Comparison of ENCODE assay signal across 24 mouse cellular contexts in genomic region chr2:84537957-84538356, GRCm38 (mm10).
A peak's percentile ranks its signal among the peaks of the same experiment; 100 is the strongest.
DNase-seq lines count a peak whose midpoint lies in the region; ATAC-seq and TF ChIP-seq lines count a peak whose summit lies in the region.
"Had no signal": no experiment of that assay in that cellular context is flagged by ENCODE, and none has a peak within 500 bp of the region (broad histone marks: within the 10 kb centered on the region; RNA-seq: fewer than 3 reads in every experiment).

No protein-coding gene starts in this region.

- no peaks in the 10 kb centered on the region for H3K9me3 ChIP-seq in forebrain, postnatal 0 days (ENCODE audit: low read length)
- H3K9me3 ChIP-seq in forebrain, embryonic 12.5 days: no peaks in the 10 kb centered on the region
- no peaks in the 10 kb centered on the region for H3K9me3 ChIP-seq in hindbrain, postnatal 0 days (ENCODE audit: low read length)
- no peaks in the 10 kb centered on the region for H3K9me3 ChIP-seq in hindbrain, embryonic 14.5 days (ENCODE audit: control insufficient read depth, low read length)
- no peaks in the 10 kb centered on the region for H3K9me3 ChIP-seq in neural tube, embryonic 15.5 days (replicated peaks)
- H3K9me3 ChIP-seq: embryonic facial prominence, embryonic 12.5 days; embryonic facial prominence, embryonic 15.5 days; forebrain, embryonic 15.5 days; hindbrain, embryonic 10.5 days; hindbrain, embryonic 15.5 days had no signal

- no peaks in the 10 kb centered on the region for H3K27me3 ChIP-seq in forebrain, postnatal 0 days (ENCODE audit: insufficient read depth, low read length)
- H3K27me3 ChIP-seq in forebrain, embryonic 12.5 days: no peaks in the 10 kb centered on the region
- H3K27me3 ChIP-seq in hindbrain, postnatal 0 days (ENCODE audit: insufficient read depth, low read length): no peaks in the 10 kb centered on the region
- no peaks in the 10 kb centered on the region for H3K27me3 ChIP-seq in hindbrain, embryonic 14.5 days (ENCODE audit: control insufficient read depth, insufficient read depth, low read length)
- H3K27me3 ChIP-seq in neural tube, embryonic 15.5 days (replicated peaks): no peaks in the 10 kb centered on the region
- H3K27me3 ChIP-seq: embryonic facial prominence, embryonic 12.5 days; embryonic facial prominence, embryonic 15.5 days; forebrain, embryonic 15.5 days; hindbrain, embryonic 15.5 days had no signal

- TF ChIP-seq CTCF in forebrain, postnatal 0 days (IDR thresholded peaks at IDR 0.05; ENCODE audit: low read depth): no peak
- TF ChIP-seq CTCF in hindbrain, postnatal 0 days (IDR thresholded peaks at IDR 0.05; ENCODE audit: low read depth): no peak

- no peak overlapping the region for H3K4me2 ChIP-seq in forebrain, postnatal 0 days (ENCODE audit: low read depth)
- no peak overlapping the region for H3K4me2 ChIP-seq in forebrain, embryonic 12.5 days
- no peak overlapping the region for H3K4me2 ChIP-seq in hindbrain, postnatal 0 days (ENCODE audit: low read depth, low read length)
- no peak overlapping the region for H3K4me2 ChIP-seq in hindbrain, embryonic 14.5 days (replicated peaks)
- H3K4me2 ChIP-seq in neural tube, embryonic 15.5 days: no peak overlapping the region
- H3K4me2 ChIP-seq: embryonic facial prominence, embryonic 12.5 days; embryonic facial prominence, embryonic 15.5 days; forebrain, embryonic 15.5 days; heart, embryonic 11.5 days; hindbrain, embryonic 15.5 days had no signal

- no peak overlapping the region for H3K27ac ChIP-seq in forebrain, postnatal 0 days (ENCODE audit: low read depth, low read length)
- no peak overlapping the region for H3K27ac ChIP-seq in forebrain, embryonic 12.5 days
- no peak overlapping the region for H3K27ac ChIP-seq in hindbrain, postnatal 0 days
- no peak overlapping the region for H3K27ac ChIP-seq in hindbrain, embryonic 14.5 days
- no peak overlapping the region for H3K27ac ChIP-seq in neural tube, embryonic 15.5 days (replicated peaks)
- H3K27ac ChIP-seq: embryonic facial prominence, embryonic 12.5 days; embryonic facial prominence, embryonic 15.5 days; forebrain, embryonic 15.5 days; hindbrain, embryonic 10.5 days; hindbrain, embryonic 15.5 days had no signal

- intact Hi-C loops in heart, postnatal 25 days (cut with DNase I): no loop called here

- peak; percentile 23; the same call in 1 of the 2 replicates for ATAC-seq in forebrain, postnatal 0 days
- no peak for ATAC-seq in forebrain, embryonic 12.5 days (ENCODE audit: low FRiP score)
- peak; percentile 71; the same call in 1 of the 2 replicates for ATAC-seq in hindbrain, postnatal 0 days
- ATAC-seq in hindbrain, embryonic 14.5 days (ENCODE audit: low FRiP score): no peak
- peak; percentile 81 for ATAC-seq in neural tube, embryonic 15.5 days (ENCODE audit: low FRiP score)
- ATAC-seq: activated CD4-positive, CD25-positive, alpha-beta regulatory T cell, adult 4 months; forebrain, embryonic 15.5 days; inflammation-experienced regulatory T-cells, adult 6 months; intestine, embryonic 16.5 days had no signal

- 81% methylated on average over 4 of the region's 4 CpGs for WGBS in forebrain, postnatal 0 days
- 83% methylated on average over 4 of the region's 4 CpGs for WGBS in forebrain, embryonic 12.5 days
- 78% methylated on average over 4 of the region's 4 CpGs for WGBS in hindbrain, postnatal 0 days
- 79% methylated on average over 4 of the region's 4 CpGs for WGBS in hindbrain, embryonic 14.5 days
- 59% methylated on average over 4 of the region's 4 CpGs for WGBS in neural tube, embryonic 15.5 days

- no peak for DNase-seq in forebrain, postnatal 0 days
- DNase-seq in hindbrain, postnatal 0 days (ENCODE audit: low spot score): peak; percentile 22
- no peak for DNase-seq in hindbrain, embryonic 14.5 days (ENCODE audit: low spot score)
- DNase-seq in neural tube, embryonic 10.5 days (ENCODE audit: extremely low spot score, low spot score): no peak
- DNase-seq in heart, postnatal 25 days (ENCODE audit: low spot score): no peak
- no peak for DNase-seq in testis, postnatal 14 days (ENCODE audit: low spot score)
- DNase-seq: adrenal gland, adult 8-10 months; adrenal gland, postnatal 25 days; cerebellum, adult 18-20 months; cerebellum, adult 9-10 months; cerebellum, postnatal 14 days; gastrocnemius, postnatal 25 days; heart, postnatal 36 days had no signal

- H3K4me3 ChIP-seq in forebrain, postnatal 0 days (ENCODE audit: low read depth, low read length): no peak overlapping the region
- H3K4me3 ChIP-seq in forebrain, embryonic 12.5 days (replicated peaks): no peak overlapping the region
- H3K4me3 ChIP-seq in hindbrain, postnatal 0 days (ENCODE audit: low read length): no peak overlapping the region
- H3K4me3 ChIP-seq in hindbrain, embryonic 14.5 days (replicated peaks; ENCODE audit: low read length): no peak overlapping the region
- H3K4me3 ChIP-seq in neural tube, embryonic 15.5 days (replicated peaks): no peak overlapping the region
- H3K4me3 ChIP-seq: embryonic facial prominence, embryonic 12.5 days; embryonic facial prominence, embryonic 15.5 days; forebrain, embryonic 15.5 days; hindbrain, embryonic 10.5 days; hindbrain, embryonic 15.5 days had no signal

- H3K4me1 ChIP-seq in forebrain, postnatal 0 days (ENCODE audit: insufficient read depth): no peaks in the 10 kb centered on the region
- H3K4me1 ChIP-seq in forebrain, embryonic 12.5 days: no peaks in the 10 kb centered on the region
- H3K4me1 ChIP-seq in hindbrain, postnatal 0 days (ENCODE audit: insufficient read depth, low read length): no peaks in the 10 kb centered on the region
- H3K4me1 ChIP-seq in hindbrain, embryonic 14.5 days (replicated peaks; ENCODE audit: control insufficient read depth, insufficient read depth, low read length): no peaks in the 10 kb centered on the region
- no peaks in the 10 kb centered on the region for H3K4me1 ChIP-seq in neural tube, embryonic 15.5 days
- H3K4me1 ChIP-seq: embryonic facial prominence, embryonic 12.5 days; embryonic facial prominence, embryonic 15.5 days; forebrain, embryonic 15.5 days; hindbrain, embryonic 10.5 days; hindbrain, embryonic 15.5 days had no signal

- H3K36me3 ChIP-seq in forebrain, postnatal 0 days (ENCODE audit: insufficient read depth): no peaks in the 10 kb centered on the region
- no peaks in the 10 kb centered on the region for H3K36me3 ChIP-seq in forebrain, embryonic 12.5 days (replicated peaks)
- H3K36me3 ChIP-seq in hindbrain, postnatal 0 days (ENCODE audit: insufficient read depth, low read length): no peaks in the 10 kb centered on the region
- no peaks in the 10 kb centered on the region for H3K36me3 ChIP-seq in hindbrain, embryonic 14.5 days (replicated peaks; ENCODE audit: control insufficient read depth, insufficient read depth)
- no peaks in the 10 kb centered on the region for H3K36me3 ChIP-seq in neural tube, embryonic 15.5 days
- H3K36me3 ChIP-seq: embryonic facial prominence, embryonic 12.5 days; embryonic facial prominence, embryonic 15.5 days; forebrain, embryonic 15.5 days; hindbrain, embryonic 10.5 days; hindbrain, embryonic 15.5 days had no signal

- H3K9ac ChIP-seq in forebrain, postnatal 0 days: no peak overlapping the region
- H3K9ac ChIP-seq in forebrain, embryonic 12.5 days: no peak overlapping the region
- H3K9ac ChIP-seq in hindbrain, postnatal 0 days (replicated peaks; ENCODE audit: low read length): no peak overlapping the region
- no peak overlapping the region for H3K9ac ChIP-seq in hindbrain, embryonic 14.5 days
- H3K9ac ChIP-seq in neural tube, embryonic 15.5 days (replicated peaks): no peak overlapping the region
- H3K9ac ChIP-seq: embryonic facial prominence, embryonic 12.5 days; embryonic facial prominence, embryonic 15.5 days; forebrain, embryonic 15.5 days; hindbrain, embryonic 15.5 days had no signal

Comparison
In these comparisons a context has a peak if more than half of its experiments do, and no peak if none do; other contexts are left out.
1. ATAC-seq: peak in forebrain, postnatal 0 days (single experiment), hindbrain, postnatal 0 days (single experiment) and neural tube, embryonic 15.5 days (single experiment); none in forebrain, embryonic 12.5 days (single experiment) and hindbrain, embryonic 14.5 days (single experiment).